Mouse (Mus musculus): ENCODE measurements around the gene Eloa.
A peak's percentile ranks its signal among the peaks of the same experiment; 100 is the strongest.
"Not testable (repeated sequence)": the region's sequence is repeated elsewhere in the genome, so short reads cannot be mapped to it uniquely, and the experiment has no call there.

Eloa gene

GRCm38 (mm10) chr4:135984556-135984955 is 37.0 kb downstream of the Eloa start:
- Histone ChIP-seq H3K36me3 (ENCODE audit: control insufficient read depth, insufficient read depth, low read length, poor library complexity, severe bottlenecking) (peaks cover 7% of the 10 kb centered on the region; the same call in 1 of the 2 replicates), H3K27me3 (ENCODE audit: control insufficient read depth, insufficient read depth, low read length, poor library complexity, severe bottlenecking) (no peaks in the 10 kb centered on the region)

GRCm38 (mm10) chr4:135981524-135982063 is 40.0 kb downstream of the Eloa start:
- H3K36me3 ChIP-seq (ENCODE audit: control insufficient read depth, insufficient read depth, low read length, poor library complexity, severe bottlenecking): peaks cover 10% of the 10 kb centered on the region; the same call in 1 of the 2 replicates
- peak; percentile 50 for DNase-seq (ENCODE audit: low read depth, low spot score)
- H3K27me3 ChIP-seq (ENCODE audit: control insufficient read depth, insufficient read depth, low read length, poor library complexity, severe bottlenecking): no peaks in the 10 kb centered on the region

More at GRCm38 (mm10) chr4:135984556-135984955, 37.0 kb downstream of the Eloa start:
- DNase-seq (ENCODE audit: low read depth, low spot score): no peak

GRCm38 (mm10) chr4:135980223-135980622 is 41.3 kb downstream of the Eloa start:
- peaks cover 12% of the 10 kb centered on the region for H3K36me3 ChIP-seq (ENCODE audit: control insufficient read depth, insufficient read depth, low read length, poor library complexity, severe bottlenecking)
- not testable (repeated sequence) for H3K27me3 ChIP-seq (ENCODE audit: control insufficient read depth, insufficient read depth, low read length, poor library complexity, severe bottlenecking); DNase-seq (ENCODE audit: low read depth, low spot score)

GRCm38 (mm10) chr4:135976146-135976545 is 45.4 kb downstream of the Eloa start:
- peaks cover 6% of the 10 kb centered on the region for H3K36me3 ChIP-seq (ENCODE audit: control insufficient read depth, insufficient read depth, low read length, poor library complexity, severe bottlenecking)
- no peaks in the 10 kb centered on the region for H3K27me3 ChIP-seq (ENCODE audit: control insufficient read depth, insufficient read depth, low read length, poor library complexity, severe bottlenecking)
- no peak for DNase-seq (ENCODE audit: low read depth, low spot score)

GRCm38 (mm10) chr4:135972911-135973811 is 48.4 kb downstream of the Eloa start:
- peaks cover 9% of the 10 kb centered on the region for H3K36me3 ChIP-seq (ENCODE audit: control insufficient read depth, insufficient read depth, low read length, poor library complexity, severe bottlenecking)
- H3K27me3 ChIP-seq (ENCODE audit: control insufficient read depth, insufficient read depth, low read length, poor library complexity, severe bottlenecking): no peaks in the 10 kb centered on the region
- peak; percentile 39 for DNase-seq (ENCODE audit: low read depth, low spot score)

GRCm38 (mm10) chr4:135972556-135972906 is 49.0 kb downstream of the Eloa start, which contains the start of gene Lypla2:
TSS of gene Lypla2 (minus strand) at chr4:135972626.
- Histone ChIP-seq H3K36me3 (ENCODE audit: control insufficient read depth, insufficient read depth, low read length, poor library complexity, severe bottlenecking) (peaks cover 10% of the 10 kb centered on the region), H3K27me3 (ENCODE audit: control insufficient read depth, insufficient read depth, low read length, poor library complexity, severe bottlenecking) (no peaks in the 10 kb centered on the region)
- peak; percentile 58 for DNase-seq (ENCODE audit: low read depth, low spot score)

GRCm38 (mm10) chr4:135971805-135972555 is 49.6 kb downstream of the Eloa start:
- peak; percentile 44 for DNase-seq (ENCODE audit: low read depth, low spot score)
- no peaks in the 10 kb centered on the region for H3K27me3 ChIP-seq (ENCODE audit: control insufficient read depth, insufficient read depth, low read length, poor library complexity, severe bottlenecking)
- peaks cover 10% of the 10 kb centered on the region for H3K36me3 ChIP-seq (ENCODE audit: control insufficient read depth, insufficient read depth, low read length, poor library complexity, severe bottlenecking)

- no peaks in the 10 kb centered on the region for H3K27me3 ChIP-seq (ENCODE audit: control insufficient read depth, insufficient read depth, low read length, poor library complexity, severe bottlenecking)
- peaks cover 8% of the 10 kb centered on the region for H3K36me3 ChIP-seq (ENCODE audit: control insufficient read depth, insufficient read depth, low read length, poor library complexity, severe bottlenecking)
- no peak for DNase-seq (ENCODE audit: low read depth, low spot score)
These were observed 51.0 kb downstream of the Eloa start for GRCm38 (mm10) chr4:135970585-135970984.

- Histone ChIP-seq H3K27me3 (ENCODE audit: control insufficient read depth, insufficient read depth, low read length, poor library complexity, severe bottlenecking) (no peaks in the 10 kb centered on the region), H3K36me3 (ENCODE audit: control insufficient read depth, insufficient read depth, low read length, poor library complexity, severe bottlenecking) (peaks cover 8% of the 10 kb centered on the region)
- DNase-seq (ENCODE audit: low read depth, low spot score): no peak
These were observed 52.4 kb downstream of the Eloa start for GRCm38 (mm10) chr4:135969070-135969750.

GRCm38 (mm10) chr4:135968271-135968869 is 53.2 kb downstream of the Eloa start:
- DNase-seq (ENCODE audit: low read depth, low spot score): no peak
- no peaks in the 10 kb centered on the region for H3K27me3 ChIP-seq (ENCODE audit: control insufficient read depth, insufficient read depth, low read length, poor library complexity, severe bottlenecking)
- H3K36me3 ChIP-seq (ENCODE audit: control insufficient read depth, insufficient read depth, low read length, poor library complexity, severe bottlenecking): peaks cover 8% of the 10 kb centered on the region

GRCm38 (mm10) chr4:135967086-135967760 is 54.3 kb downstream of the Eloa start:
- no peak for DNase-seq (ENCODE audit: low read depth, low spot score)
- peaks cover 8% of the 10 kb centered on the region for H3K36me3 ChIP-seq (ENCODE audit: control insufficient read depth, insufficient read depth, low read length, poor library complexity, severe bottlenecking)
- H3K27me3 ChIP-seq (ENCODE audit: control insufficient read depth, insufficient read depth, low read length, poor library complexity, severe bottlenecking): no peaks in the 10 kb centered on the region

- H3K36me3 ChIP-seq (ENCODE audit: control insufficient read depth, insufficient read depth, low read length, poor library complexity, severe bottlenecking): peaks cover 8% of the 10 kb centered on the region
- DNase-seq (ENCODE audit: low read depth, low spot score): no peak
- no peaks in the 10 kb centered on the region for H3K27me3 ChIP-seq (ENCODE audit: control insufficient read depth, insufficient read depth, low read length, poor library complexity, severe bottlenecking)
These were observed 55.3 kb downstream of the Eloa start for GRCm38 (mm10) chr4:135966283-135966682.

- no peak for DNase-seq (ENCODE audit: low read depth, low spot score)
- peaks cover 8% of the 10 kb centered on the region for H3K36me3 ChIP-seq (ENCODE audit: control insufficient read depth, insufficient read depth, low read length, poor library complexity, severe bottlenecking)
- no peaks in the 10 kb centered on the region for H3K27me3 ChIP-seq (ENCODE audit: control insufficient read depth, insufficient read depth, low read length, poor library complexity, severe bottlenecking)
These were observed 56.5 kb downstream of the Eloa start for GRCm38 (mm10) chr4:135965113-135965512.

GRCm38 (mm10) chr4:135964426-135964825 is 57.1 kb downstream of the Eloa start:
- H3K36me3 ChIP-seq (ENCODE audit: control insufficient read depth, insufficient read depth, low read length, poor library complexity, severe bottlenecking): peaks cover 5% of the 10 kb centered on the region
- no peaks in the 10 kb centered on the region for H3K27me3 ChIP-seq (ENCODE audit: control insufficient read depth, insufficient read depth, low read length, poor library complexity, severe bottlenecking)
- peak; percentile 44 for DNase-seq (ENCODE audit: low read depth, low spot score)

All from splenic B cell, adult 2 months (primary cell).